Mouse (Mus musculus): ENCODE data around the gene Ccnt2.

Gene Ccnt2

DNA sequence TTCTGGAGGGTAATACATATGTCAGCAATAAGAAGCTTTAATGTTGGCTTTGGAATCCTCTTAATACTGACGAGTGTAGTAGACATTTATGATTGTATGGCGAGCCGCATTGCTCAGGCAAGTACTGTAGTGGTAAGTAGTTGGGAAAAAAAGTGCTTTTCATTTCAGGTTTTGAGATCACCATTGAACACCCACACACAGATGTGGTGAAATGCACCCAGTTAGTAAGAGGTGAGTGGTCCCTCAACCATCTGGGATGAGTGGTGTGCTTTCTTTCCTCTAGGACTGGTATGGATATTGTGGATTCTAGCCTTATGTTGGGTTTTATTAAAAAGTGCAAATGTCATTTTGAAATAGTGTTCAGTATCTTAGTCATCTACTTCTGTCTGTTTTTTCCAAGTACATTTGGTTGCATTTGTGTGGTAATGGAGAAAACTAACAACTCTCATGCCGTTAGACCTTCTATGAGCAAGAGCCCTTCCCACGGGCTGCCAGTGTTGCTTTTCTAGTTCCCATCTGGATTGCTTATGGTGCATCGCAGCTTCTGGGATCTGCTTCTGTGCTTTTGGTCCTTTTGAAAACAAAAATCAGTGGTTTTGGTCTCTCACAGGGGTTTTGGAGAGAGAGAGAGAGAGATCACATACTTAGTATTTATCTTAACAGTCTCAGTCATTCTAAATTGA lies 21.3 kb downstream of the Ccnt2 start:
- DNase-seq, result no peak

GRCm38 (mm10) chr1:127796341-127796740 lies 22.4 kb downstream of the Ccnt2 start:
- DNase-seq, result no peak

- no peak for DNase-seq
Observed at GRCm38 (mm10) chr1:127796752-127797151, 22.8 kb downstream of the Ccnt2 start.

DNA sequence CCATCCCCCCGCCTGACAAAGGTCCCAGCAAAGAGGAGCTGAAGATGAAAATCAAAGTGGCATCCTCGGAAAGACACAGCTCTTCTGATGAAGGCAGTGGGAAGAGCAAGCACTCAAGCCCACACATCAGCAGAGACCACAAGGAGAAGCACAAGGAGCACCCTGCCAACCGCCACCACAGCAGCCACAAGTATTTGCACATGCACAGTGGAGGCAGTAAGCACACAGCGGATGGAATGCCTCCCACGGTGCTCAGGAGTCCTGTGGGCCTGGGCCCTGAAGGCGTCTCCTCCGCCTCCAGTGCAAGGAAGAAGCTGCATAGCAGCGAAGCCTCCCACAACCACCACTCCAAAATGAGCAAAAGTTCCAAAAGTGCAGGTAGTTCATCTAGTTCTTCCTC lies 29.0 kb downstream of the Ccnt2 start:
- DNase-seq, result no peak

DNA sequence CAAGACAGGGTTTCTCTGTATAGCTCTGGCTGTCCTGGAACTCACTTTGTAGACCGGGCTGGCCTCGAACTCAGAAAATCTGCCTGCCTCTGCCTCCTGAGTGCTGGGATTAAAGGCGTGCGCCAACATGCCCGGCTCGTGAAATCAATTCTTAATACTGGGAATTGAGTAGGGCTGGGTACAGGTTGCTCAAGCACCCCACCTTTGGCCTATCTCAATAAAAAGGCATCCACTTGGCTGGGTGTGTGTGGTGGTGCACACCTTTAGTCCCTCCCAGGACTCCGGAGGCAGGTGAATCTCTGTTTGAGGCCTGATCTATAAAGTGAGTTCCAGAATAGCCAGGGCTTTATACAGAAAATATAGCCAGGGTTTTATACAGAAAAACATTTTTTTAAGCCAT lies 34.7 kb downstream of the Ccnt2 start:
- no peak for DNase-seq

DNA sequence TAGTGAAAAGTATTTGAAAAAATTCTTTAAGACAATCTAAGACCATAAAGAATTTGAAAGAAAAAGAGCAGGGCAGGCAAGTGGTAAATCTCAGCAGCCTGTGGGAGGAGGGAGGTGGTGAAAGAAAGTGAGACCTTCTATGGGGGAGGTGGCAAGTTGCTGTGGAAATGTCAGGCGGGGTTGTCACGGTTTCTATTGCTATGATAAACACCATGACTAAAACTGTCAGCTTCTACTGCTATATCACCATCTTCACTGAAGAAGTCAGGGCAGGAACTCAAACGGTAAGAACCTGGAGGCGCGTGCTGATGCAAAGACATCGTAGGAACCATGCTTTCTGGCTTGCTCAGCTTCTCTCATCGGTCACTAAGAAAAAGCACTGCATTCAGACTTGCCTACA lies 39.0 kb downstream of the Ccnt2 start:
- DNase-seq, result no peak

DNA sequence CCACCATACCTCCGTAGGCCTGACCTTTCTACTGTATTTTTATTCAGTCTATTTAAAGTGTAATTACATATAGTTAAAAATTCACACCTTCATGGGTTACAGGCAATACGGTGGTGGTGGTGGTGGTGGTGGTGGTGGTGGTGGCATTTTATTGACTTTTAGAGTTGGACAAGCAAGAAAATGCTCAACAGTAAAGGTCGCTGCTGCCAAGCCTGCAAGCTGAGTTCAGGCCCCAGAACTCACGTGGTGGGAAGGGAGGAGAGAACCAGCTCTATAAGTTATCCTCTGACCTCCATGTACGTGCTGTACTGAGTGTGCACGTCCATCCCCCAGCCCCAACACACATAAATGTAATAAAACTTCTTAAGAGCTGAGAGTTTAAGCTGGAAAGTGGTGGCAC lies 42.4 kb downstream of the Ccnt2 start:
- DNase-seq, result no peak

- DNase-seq, result peak; percentile 54
Observed at GRCm38 (mm10) chr1:127827325-127827724, 53.4 kb downstream of the Ccnt2 start.

GRCm38 (mm10) chr1:127830215-127830921 lies 56.4 kb downstream of the Ccnt2 start:
- DNase-seq, result no peak

GRCm38 (mm10) chr1:127833714-127834113 lies 59.8 kb downstream of the Ccnt2 start:
- DNase-seq, result no peak

DNA sequence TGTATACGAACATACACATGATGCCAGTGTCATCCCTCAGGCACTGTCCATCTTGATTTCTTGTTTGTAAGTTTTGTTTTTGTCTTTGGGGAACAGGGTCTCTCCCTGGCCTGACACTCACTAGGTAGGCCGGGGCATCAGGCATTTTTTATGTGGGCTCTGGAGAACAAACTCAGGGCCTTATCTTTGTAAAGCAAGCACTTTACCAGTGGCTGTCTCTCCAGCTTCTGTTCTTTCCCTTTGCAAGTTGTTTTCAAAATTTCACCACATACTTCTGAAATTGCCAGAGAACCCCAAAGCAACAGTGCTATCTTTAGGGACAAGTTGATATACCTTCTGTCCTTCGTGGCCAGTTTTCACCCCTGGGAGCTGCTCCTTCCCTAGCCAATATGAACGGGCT lies 60.2 kb downstream of the Ccnt2 start:
- no peak for DNase-seq

DNA sequence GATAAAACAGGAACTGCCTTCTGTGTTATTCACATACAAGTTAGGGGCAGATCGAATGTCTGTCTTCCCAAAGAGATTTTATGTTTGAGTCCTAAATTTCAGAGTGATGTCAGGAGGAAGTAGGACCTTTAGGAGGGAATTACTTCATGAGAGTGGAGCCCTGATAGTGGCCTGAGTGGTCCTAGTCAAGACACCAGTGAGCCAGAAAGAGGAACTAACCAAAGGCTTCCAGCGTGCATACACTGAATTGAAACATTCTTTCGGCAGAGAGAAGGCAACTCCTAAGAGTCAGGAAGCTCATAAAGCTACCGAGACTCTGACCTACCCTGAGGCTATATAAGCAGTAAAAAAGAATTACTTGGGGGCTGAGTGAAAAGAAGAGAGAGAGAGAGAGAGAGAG lies 62.7 kb downstream of the Ccnt2 start:
- no peak for DNase-seq

- no peak for DNase-seq
Observed at GRCm38 (mm10) chr1:127838602-127839001, 64.6 kb downstream of the Ccnt2 start.

- DNase-seq, result no peak
Observed at GRCm38 (mm10) chr1:127845472-127845871, 71.5 kb downstream of the Ccnt2 start.

GRCm38 (mm10) chr1:127850075-127850610 lies 76.2 kb downstream of the Ccnt2 start:
- no peak for DNase-seq

DNA sequence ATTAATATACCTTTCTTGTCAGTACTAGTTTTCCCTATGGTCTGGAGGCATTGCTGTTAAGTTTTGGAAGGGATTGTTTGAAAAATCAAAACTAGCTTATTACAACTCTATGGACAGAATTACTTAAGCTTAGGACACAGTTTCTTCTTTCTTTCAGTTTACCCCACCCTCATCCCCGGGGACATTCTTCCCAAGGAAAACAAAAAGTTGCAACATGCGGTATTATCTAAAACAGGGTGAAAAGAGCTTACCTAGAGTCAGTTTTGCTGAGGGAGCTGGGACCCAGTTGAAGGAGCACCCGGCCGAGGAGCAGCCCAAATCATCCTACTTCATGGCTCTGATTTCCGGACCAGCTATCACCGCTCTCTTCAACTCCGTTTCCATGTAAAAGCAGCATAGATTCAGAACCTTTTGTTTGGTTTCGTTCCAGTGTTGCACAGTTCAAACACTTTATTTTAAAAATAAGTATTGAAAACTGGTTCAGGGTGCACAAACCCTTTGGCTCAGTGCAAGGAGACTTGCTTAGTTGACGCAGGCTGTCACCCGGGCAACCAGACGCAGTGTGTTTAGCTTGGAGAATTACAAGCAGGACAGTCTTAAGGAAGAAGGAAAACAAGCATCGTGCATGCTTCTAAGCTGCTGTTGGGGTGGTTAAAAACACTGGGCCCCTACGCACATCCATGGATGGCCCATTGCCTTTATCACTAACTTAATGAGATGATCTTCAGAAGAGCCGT lies 80.7 kb downstream of the Ccnt2 start, which contains the start of gene Map3k19:
Gene Map3k19, minus strand, starts transcription at position 546 of the 737 bp plus-strand sequence.
- no peak for DNase-seq
